Mouse (Mus musculus) heart, embryonic 14.5 days (tissue): ENCODE results near the gene Slc52a3. TPM values are rescaled to one million over a fixed set of nuclear protein-coding genes. Genes with fewer than 3 reads are reported as not detected.
A peak's percentile ranks its signal among the peaks of the same experiment; 100 is the strongest.

Experiments
- ATAC-seq: fragments of 200-750 bp; cut with Nextera tagmentation; 2 replicates; pipeline ENCODE4 v1.8.0; 2017; ENCODE audit warnings: low read depth, moderate TSS enrichment; ENCODE audit not compliant: insufficient number of reproducible peaks, insufficient read depth, low FRiP score
- H3K27ac ChIP-seq, 2 experiments: fragments of 200-500 bp in 1 of 2; fragments of 300-500 bp in 1 of 2; sonication (generic) in 1 of 2; replicated peaks in 1 of 2; 2 replicates each; pipeline ENCODE4 v1.5.1; 2012 to 2014; ENCODE audit warnings: low read depth in 2 of 2, low read length in 2 of 2, control low read depth in 1 of 2, mild to moderate bottlenecking in 1 of 2, mixed read lengths in 1 of 2; ENCODE audit not compliant: control insufficient read depth in 1 of 2, insufficient read depth in 1 of 2
- H3K27me3 ChIP-seq: fragments of 300-500 bp; sonication (generic); 2 replicates; pipeline ENCODE4 v1.6.1; 2014; ENCODE audit warnings: mild to moderate bottlenecking, low read length, control low read depth; ENCODE audit not compliant: control insufficient read depth, insufficient read depth
- H3K36me3 ChIP-seq: fragments of 300-500 bp; sonication (generic); 2 replicates; pipeline ENCODE4 v1.6.1; 2014; ENCODE audit warnings: mild to moderate bottlenecking, control low read depth, low read length, mixed read lengths; ENCODE audit not compliant: control insufficient read depth, insufficient read depth
- H3K4me1 ChIP-seq, 2 experiments: fragments of 200-500 bp in 1 of 2; fragments of 300-500 bp in 1 of 2; sonication (generic) in 1 of 2; 2 replicates each; pipeline ENCODE4 v1.6.1; 2012 to 2014; ENCODE audit warnings: low read length in 2 of 2, control low read depth in 1 of 2, mixed read lengths in 1 of 2; ENCODE audit not compliant: control insufficient read depth in 2 of 2, insufficient read depth in 2 of 2
- H3K4me2 ChIP-seq: fragments of 300-500 bp; sonication (generic); 2 replicates; pipeline ENCODE4 v1.6.1; 2014; ENCODE audit warnings: mild to moderate bottlenecking, low read length
- H3K4me3 ChIP-seq, 2 experiments: fragments of 200-500 bp in 1 of 2; fragments of 300-500 bp in 1 of 2; sonication (generic) in 1 of 2; 2 replicates each; pipeline ENCODE4 v1.5.1; 2012 to 2014; ENCODE audit warnings: low read length in 2 of 2, mild to moderate bottlenecking in 2 of 2, control low read depth in 1 of 2, low read depth in 1 of 2, moderate library complexity in 1 of 2; ENCODE audit not compliant: control insufficient read depth in 1 of 2, insufficient read depth in 1 of 2
- H3K9ac ChIP-seq: fragments of 300-500 bp; sonication (generic); 2 replicates; pipeline ENCODE4 v1.6.1; 2014; ENCODE audit warnings: mild to moderate bottlenecking, low read length
- H3K9me3 ChIP-seq: fragments of 300-500 bp; sonication (generic); 2 replicates; pipeline ENCODE4 v1.6.1; 2016; ENCODE audit warnings: low read length, control low read depth; ENCODE audit not compliant: control insufficient read depth
- WGBS: fragments of 180-500 bp; shearing (Covaris S2); extraction: QIAGEN DNeasy Blood & Tissue Kit; methylation state at CpG from one replicate; pipeline ENCODE4 v1.1.7; 2014; 5-methylcytosine and 5-hydroxymethylcytosine counted together
- polyA plus RNA-seq: library from polyadenylated mRNA; unstranded; fragments of >200 nt; fragmentation: Nextera tagmentation; extraction: Ambion mirVana; gene quantifications from 2 replicates; pipeline ENCODE4 v1.2.1, GENCODE M21; 2014

Gene Slc52a3
- polyA plus RNA-seq, 1 experiment from 2014 or later = 0.22 TPM

DNA sequence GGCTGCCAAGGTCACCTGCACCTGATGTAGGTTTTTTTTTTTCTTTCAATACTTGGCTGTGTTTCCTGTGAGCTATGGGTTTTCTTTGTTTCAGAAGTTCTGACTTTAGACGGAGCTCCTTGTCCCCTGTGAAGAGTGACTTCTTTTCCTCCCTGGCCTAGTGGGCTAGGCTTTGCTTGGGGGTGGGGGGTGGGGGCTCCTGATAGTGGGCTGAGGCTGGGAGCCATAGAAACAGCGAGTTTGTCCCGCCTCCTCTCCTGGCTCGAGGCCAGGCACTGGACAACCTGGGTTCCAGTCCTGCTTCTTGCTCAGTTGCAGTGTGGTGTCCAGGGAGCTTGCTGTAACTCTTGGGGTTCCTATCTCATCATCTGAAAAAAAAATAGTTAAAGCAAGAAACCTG, 19.7 kb downstream of the Slc52a3 start:
- no peaks in the 10 kb centered on the region for H3K36me3 ChIP-seq
- no peak overlapping the region for H3K9ac ChIP-seq
- H3K27ac ChIP-seq = no peak overlapping the region
- ATAC-seq = no peak
- H3K27me3 ChIP-seq = no peaks in the 10 kb centered on the region
- H3K4me3 ChIP-seq = no peak overlapping the region
- H3K4me2 ChIP-seq = no peak overlapping the region
- no peaks in the 10 kb centered on the region; a peak in 1 of 4 replicates for H3K4me1 ChIP-seq
- H3K9me3 ChIP-seq = no peaks in the 10 kb centered on the region
- 30% methylated on average over 4 of the region's 4 CpGs for WGBS

- no peak overlapping the region for H3K27ac ChIP-seq
- WGBS = 76% methylated on average over 9 of the region's 9 CpGs
- H3K4me2 ChIP-seq = no peak overlapping the region
- ATAC-seq = no peak
- H3K36me3 ChIP-seq = no peaks in the 10 kb centered on the region
- H3K27me3 ChIP-seq = no peaks in the 10 kb centered on the region
- no peak overlapping the region for H3K4me3 ChIP-seq
- H3K9ac ChIP-seq = no peak overlapping the region
- no peaks in the 10 kb centered on the region for H3K9me3 ChIP-seq
- H3K4me1 ChIP-seq = no peaks in the 10 kb centered on the region; a peak in 1 of 4 replicates
These were observed 20.4 kb downstream of the Slc52a3 start for GRCm38 (mm10) chr2:152016666-152017065.

DNA sequence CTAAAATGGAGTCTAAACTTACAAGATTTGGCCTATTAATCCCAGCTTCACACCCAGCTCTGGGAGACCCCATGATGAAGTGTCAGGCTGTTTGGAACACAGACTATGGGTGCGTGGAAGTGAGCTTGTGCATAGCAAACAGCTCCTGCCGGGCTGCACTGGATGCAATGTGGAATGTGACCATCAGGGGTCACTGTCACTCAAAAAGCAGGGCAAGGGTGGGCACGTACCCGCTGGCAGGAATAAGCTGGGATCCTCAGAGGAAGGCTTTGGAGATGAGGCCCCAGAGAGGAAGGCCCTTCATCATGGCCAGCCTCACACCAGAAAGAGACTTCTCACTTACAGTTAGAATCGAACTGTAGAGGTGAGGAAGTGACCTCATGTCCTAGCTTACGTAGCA, 23.9 kb downstream of the Slc52a3 start:
- Histone ChIP-seq H3K4me1 (peaks cover 0 to 2% of the 10 kb centered on the region in 2 experiments; a peak in 1 of 4 replicates), H3K27ac (no peak overlapping the region), H3K27me3 (no peaks in the 10 kb centered on the region), H3K4me3 (no peak overlapping the region), H3K36me3 (no peaks in the 10 kb centered on the region), H3K9ac (no peak overlapping the region), H3K9me3 (no peaks in the 10 kb centered on the region), H3K4me2 (no peak overlapping the region)
- no peak for ATAC-seq
- WGBS = 25% methylated on average over 6 of the region's 6 CpGs

DNA sequence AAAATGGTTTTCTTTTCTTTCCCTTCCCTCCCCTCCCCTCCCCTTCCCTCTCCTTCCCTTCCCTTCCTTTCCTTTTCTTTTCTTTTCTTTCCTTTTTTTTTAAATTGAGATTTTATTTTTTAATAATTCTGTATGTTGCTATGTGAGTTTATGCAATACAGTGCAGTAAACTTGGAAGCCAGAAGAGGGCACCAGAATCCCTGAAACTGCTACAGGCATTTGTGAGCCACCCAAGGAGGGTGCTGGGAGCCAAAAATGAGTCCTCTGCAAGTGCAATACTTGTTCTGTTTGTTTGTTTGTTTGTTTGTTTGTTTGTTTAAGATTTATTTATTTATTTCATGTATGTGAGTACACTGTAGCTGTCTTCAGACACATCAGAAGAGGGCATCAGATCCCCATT, 25.7 kb downstream of the Slc52a3 start:
- H3K9me3 ChIP-seq = no peaks in the 10 kb centered on the region
- H3K36me3 ChIP-seq = no peaks in the 10 kb centered on the region
- H3K9ac ChIP-seq = no peak overlapping the region
- H3K27me3 ChIP-seq = peaks cover 11% of the 10 kb centered on the region
- no peak overlapping the region for H3K27ac ChIP-seq
- no peak overlapping the region for H3K4me2 ChIP-seq
- H3K4me1 ChIP-seq = peaks cover 0 to 2% of the 10 kb centered on the region in 2 experiments; a peak in 1 of 4 replicates
- no peak overlapping the region for H3K4me3 ChIP-seq
- ATAC-seq = no peak

DNA sequence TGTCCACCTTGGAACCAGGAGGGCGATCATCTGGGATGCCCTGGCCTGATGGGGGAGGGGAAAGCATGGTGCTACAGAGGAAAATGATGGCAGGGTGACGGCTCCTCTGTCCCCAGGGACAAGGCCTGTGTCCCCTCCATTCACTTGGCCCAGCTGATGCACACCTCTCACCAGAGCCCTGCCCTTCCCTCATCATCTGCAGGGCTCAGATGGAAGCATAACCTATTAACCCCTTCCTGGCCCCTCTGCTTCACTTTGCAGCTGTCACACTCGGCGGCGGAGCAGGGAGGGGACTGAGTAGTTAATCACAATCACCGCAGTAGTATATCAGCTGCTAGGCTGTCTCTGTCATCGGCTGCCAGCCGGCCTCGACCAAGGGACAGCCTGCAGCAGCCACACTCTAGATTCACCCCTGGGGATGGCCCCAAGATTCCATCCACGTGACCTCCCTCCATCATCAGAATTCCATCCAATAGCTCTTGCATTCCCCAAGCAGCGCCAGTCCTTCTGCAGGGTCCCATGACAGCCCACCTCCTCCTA, 28.6 kb downstream of the Slc52a3 start:
- Histone ChIP-seq H3K27ac (no peak overlapping the region), H3K9ac (no peak overlapping the region), H3K9me3 (no peaks in the 10 kb centered on the region), H3K27me3 (peaks cover 30% of the 10 kb centered on the region), H3K4me3 (no peak overlapping the region), H3K4me1 (peaks cover 0 to 5% of the 10 kb centered on the region in 2 experiments; a peak in 2 of 4 replicates), H3K36me3 (no peaks in the 10 kb centered on the region), H3K4me2 (no peak overlapping the region)
- no peak for ATAC-seq
- 34% methylated on average over 11 of the region's 11 CpGs for WGBS

DNA sequence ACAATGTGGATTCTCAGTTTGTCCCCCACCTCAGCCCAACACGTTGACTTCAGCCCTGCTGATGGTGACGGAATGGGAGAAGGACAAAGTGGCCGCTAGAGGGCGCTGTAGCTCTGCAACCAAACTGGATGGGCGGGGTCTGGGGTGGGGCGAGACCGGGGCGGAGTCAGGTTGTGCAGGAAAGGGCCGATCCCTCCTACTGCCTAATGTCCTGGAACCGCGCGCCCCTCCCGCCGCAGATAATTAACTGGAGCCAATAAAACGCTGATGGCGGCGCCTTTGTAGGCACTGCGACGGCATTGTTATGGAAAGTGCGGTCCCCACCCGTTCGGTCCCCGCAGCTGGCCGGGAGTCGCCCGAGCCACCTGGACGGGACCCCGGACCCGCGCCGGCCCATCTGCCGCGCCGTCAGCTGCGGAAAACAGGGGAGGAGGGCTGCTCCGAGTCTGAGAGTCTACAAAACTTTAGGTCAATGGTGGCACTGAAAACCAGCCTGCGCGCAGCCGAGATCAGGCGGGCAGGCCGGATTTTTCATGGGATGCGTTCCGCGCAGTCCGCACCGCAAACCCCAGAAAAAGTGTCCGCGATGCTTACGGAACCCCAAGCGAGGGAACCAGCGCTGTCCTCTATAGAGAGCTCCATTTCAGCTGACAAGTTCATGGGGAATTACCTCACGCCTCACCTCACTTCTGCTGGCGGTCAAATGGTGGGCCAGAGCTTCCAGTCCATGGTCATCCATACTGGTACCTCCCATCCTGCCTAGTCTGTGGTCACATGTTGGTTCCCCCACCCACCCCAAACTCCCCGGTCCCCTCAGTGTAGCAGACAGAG, 33.2 kb downstream of the Slc52a3 start:
- H3K36me3 ChIP-seq = no peaks in the 10 kb centered on the region
- H3K4me2 ChIP-seq = peak overlapping the region; percentile 88
- under 1% methylated on average over 54 of the region's 54 CpGs for WGBS
- peaks cover 0 to 5% of the 10 kb centered on the region in 2 experiments; a peak in 2 of 4 replicates for H3K4me1 ChIP-seq
- no peak overlapping the region for H3K27ac ChIP-seq
- peak; percentile 88 for ATAC-seq
- peak overlapping the region; percentile 62 for H3K9ac ChIP-seq
- H3K27me3 ChIP-seq = peaks cover 64% of the 10 kb centered on the region
- H3K9me3 ChIP-seq = no peaks in the 10 kb centered on the region
- peak overlapping the region; percentile 47 to 59 for H3K4me3 ChIP-seq

DNA sequence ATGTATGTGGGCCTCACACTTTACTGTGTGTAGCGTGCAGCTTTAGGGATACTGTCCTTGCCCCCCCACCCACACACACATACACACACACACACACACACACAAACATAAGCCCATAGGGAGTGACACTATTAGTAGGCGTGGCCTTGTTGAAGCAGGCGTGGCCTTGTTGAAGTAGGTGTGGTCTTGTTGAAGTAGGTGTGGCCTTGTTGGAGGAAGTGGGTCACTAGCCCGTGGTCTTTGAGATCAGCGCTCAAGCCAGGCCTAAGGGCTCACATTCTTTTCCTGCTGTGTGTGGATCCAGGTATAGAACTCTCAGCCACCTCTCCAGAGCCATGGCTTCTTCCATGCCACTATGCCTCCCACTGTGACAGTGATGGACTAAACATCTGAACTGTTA, 34.7 kb downstream of the Slc52a3 start:
- no peak overlapping the region for H3K4me2 ChIP-seq
- ATAC-seq = no peak
- H3K36me3 ChIP-seq = no peaks in the 10 kb centered on the region
- no peak overlapping the region for H3K27ac ChIP-seq
- H3K9ac ChIP-seq = no peak overlapping the region
- peaks cover 5% of the 10 kb centered on the region for H3K9me3 ChIP-seq
- H3K4me1 ChIP-seq = peaks cover 0 to 3% of the 10 kb centered on the region in 2 experiments; a peak in 1 of 4 replicates
- 68% methylated on average over 5 of the region's 5 CpGs for WGBS
- peaks cover 64% of the 10 kb centered on the region for H3K27me3 ChIP-seq
- no peak overlapping the region for H3K4me3 ChIP-seq
